Mouse (Mus musculus): ENCODE measurements at regions not wholly inside any gene's neighbourhood (a gene's known extent, or its start where the extent isn't known, plus 50 kb on each side); places are given as distances from the start of the nearest gene placed in this dataset.

DNA sequence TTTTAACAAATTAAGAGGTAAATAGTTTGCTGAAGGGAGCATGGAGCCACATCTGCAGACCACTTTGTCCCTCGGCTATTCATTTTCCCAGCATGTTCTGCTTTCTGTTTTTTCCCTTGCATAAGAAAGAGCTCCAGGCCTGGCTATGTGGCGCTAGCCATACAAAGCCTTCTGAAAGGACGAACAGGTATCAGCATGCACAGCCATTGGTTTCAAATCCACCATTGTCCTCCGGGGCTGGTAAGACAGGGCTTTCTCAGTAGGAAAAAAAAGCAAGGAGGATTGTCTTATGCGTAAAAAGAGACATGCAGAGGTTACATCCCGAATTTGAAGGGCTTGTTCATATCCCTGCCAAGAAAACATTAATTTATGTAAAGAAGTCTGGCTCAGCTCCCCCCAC is 464.8 kb upstream of the Mki67 start:
- no peak for DNase-seq (ENCODE audit: low read depth)

DNA sequence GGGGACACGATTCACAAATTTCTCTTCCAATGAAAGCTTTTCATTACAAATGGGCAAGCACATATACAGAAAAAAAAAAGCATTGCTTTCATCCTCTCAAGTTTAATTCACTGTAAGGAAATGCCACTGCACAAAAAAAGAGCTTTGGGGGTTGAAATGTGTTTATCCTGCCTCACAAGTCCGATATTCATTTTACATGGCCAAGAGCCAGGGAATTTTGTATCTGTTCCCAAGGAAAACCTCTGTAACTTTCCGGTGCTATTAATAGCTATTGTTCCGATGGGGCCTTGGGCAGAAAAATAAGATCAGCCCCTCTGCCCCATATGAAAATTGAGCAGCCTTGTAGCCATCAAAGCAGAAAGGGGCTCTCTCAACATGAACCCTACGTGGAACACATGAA is 465.9 kb upstream of the Mki67 start:
- no peak for DNase-seq (ENCODE audit: low read depth)

DNA sequence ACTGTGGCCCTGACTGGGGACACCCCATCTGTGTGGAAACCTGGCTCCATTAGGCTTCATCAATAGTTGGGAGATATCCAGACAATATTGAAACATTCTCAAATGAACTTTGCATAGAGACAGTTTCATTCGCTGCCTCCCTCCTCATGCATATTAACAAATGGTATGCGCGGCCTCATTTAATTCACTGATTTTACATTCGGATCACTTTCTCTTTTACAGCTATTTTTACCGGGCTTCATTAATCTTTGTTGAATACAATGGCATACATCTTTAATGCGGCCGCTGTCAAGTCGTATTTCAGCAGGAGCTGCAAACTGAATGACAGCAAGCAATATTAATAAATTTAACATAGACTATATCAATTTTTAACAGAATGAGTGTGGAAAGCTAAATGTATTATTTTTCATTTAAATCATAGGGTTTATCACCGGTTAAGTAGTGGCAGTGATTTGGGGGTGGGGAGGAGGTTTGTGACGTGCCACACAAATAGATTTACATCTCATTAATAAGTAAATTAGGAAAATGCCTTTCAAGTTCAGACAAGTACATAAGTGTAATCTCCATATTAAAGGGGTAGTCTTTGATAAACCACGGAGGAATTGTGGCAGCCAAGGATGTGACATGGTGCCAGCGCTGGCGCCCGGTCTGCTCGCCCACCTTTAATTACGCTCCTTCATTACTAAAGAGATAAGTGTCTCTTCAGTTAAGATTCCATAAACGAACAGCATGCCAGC is 480.4 kb upstream of the Mki67 start:
- no peak for DNase-seq (ENCODE audit: low read depth)

DNA sequence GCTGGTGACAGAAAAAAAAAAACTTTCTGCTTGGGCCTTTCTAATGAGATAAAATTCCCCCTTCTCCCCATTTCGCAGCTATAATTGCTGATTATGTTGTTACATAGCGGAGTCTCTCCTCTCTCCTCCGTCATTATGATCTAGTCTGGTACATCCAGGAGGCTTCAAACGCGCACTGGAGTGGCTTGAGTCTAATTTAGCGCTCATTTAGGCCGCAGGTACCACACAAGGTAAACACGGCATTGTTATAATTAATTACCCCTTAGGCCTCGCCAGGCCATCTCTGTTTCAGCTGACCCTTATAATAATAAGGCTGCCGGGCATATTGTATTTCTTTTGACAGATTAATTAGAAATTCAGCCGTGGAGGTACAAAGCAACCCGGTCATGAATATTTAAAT is 492.7 kb upstream of the Mki67 start:
- DNase-seq (ENCODE audit: low read depth) = no peak

DNA sequence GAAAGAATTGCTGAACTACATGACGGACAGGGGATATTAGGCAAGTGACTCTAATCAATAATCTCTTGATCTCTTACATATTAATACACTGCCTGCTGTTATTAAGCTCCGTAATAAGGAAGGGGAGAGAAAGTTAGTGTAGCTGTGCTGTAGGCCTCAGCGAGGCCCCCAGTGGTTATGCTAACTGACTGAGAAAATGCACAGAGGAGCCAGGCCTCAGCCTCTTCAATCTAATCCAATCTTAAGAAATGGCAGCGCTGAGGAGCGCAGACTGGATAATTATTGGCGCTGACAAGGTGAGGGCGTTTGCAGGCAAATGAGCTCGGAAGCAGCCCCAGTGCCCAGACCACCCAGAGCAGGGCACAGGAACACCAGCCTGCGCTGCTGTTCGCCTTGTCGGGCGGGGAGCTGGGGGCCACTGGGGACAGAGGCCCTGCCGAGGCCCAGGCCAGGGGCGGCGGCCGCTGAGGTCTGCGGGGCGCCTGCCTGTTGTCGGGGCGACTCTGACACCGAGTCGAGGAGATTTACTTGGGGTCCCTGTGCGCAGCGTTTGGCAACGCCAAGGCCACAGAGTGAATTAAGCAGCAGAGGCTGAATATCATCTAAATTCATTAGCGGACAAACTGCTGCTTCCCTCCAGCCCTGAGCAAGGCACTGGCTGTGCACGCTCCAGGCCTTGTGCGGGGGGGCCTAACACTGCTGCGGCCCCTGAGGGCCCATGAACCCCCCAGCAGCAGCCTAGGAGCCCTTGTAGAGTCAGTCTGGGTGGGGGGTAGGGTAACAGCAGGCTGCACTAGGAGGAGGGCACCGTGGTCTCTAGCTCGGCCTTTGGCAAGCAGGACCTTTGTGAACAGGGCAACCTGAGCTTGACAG is 493.4 kb upstream of the Mki67 start:
- DNase-seq (ENCODE audit: low read depth) = no peak

DNA sequence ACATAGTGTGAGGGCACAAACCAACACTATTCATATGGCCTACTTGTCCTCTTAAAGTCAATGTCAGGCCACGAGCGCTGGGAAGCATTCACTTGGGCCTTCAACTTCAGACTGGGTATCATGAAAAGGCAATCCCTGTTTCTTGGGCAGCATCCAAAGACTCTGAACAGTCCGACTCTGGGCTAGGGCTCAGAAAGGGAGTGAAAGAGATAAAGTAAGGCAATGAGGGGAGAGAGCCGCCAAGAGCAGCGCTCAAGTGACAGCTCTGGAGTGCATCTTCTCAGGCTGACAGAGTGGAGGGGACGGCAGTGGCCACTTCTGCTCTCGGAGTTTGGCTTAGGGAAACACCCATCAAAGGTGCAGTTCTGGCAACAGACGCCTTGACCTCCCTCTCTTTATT is 496.3 kb upstream of the Mki67 start:
- no peak for DNase-seq (ENCODE audit: low read depth)

DNA sequence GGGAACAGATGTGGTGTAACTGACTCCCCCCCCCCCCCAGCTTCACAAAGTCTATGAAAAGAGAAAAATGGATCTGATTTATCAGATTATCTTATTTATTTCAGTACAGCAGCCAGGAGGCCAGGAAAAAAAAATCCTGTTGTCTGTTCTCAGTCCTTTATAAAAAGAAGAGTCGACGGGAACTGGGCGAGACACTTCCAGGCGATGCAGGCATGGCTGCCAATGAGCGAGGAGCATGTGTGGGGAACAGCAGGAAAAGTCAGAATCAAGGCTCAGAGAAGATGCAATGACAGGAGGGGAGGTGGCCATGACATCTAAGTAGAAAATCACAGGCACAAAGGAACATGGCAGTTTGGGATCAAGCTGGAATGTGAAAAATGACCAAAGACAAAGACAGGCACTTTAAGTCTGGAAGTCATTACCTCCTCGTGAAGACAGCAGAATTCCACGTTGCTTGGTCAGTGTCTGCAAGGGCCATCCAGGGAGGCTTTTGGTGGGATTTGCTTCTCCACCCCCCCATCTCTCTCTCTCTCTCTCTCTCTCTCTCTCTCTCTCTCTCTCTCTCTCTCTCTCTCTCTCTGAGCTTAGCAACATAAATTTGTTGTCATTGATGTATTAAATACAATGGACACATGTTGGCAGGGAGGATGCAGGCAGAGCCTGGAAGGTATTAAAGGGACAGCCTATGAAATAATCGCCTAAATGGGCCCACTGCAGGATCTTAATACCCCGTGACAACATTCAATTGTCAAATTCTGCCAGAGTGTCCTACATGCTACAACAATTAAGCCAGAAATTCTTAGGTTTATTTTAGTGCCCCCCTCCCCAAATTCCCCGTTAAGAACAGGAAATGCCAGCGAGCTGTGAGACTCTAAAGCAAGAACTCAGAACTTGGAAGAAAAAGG is 497.1 kb upstream of the Mki67 start:
- DNase-seq (ENCODE audit: low read depth) = no peak

DNA sequence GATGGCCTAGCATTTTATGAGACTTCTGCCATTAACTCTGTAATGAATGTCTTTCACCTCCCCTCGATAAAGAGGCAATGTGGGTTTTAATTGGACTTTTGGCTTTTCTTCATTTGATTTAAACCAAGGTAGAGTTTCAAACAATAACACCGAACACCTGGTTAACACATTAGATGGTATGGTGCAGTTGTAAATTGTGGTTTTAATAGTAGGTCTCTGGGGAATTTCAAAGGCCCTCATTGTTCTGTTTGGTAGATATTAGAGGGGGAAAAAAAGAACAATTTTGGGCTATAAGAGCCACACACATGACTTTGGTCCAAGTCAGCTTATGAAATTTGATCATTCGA is 497.8 kb upstream of the Mki67 start:
- no peak for DNase-seq (ENCODE audit: low read depth)

DNA sequence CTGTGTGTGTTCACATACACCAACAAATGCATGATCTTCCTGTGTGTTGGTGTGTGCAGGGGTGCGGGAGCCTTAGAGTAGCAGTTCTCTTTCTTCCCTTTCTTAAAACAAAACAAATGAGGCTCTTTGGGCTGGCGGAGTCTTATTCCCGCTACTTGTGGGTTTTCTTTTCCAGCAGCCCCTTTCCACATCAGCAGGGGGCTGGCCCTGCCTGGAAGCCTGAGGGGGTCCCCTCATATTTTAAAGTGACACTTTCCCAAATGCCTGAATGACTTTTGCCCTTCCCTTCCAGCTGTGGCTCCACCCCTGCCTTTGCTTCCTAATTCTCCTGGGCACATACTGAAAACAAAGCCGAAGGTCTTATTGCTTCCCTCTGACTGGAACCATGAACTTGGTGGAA is 498.3 kb upstream of the Mki67 start:
- no peak for DNase-seq (ENCODE audit: low read depth)

DNA sequence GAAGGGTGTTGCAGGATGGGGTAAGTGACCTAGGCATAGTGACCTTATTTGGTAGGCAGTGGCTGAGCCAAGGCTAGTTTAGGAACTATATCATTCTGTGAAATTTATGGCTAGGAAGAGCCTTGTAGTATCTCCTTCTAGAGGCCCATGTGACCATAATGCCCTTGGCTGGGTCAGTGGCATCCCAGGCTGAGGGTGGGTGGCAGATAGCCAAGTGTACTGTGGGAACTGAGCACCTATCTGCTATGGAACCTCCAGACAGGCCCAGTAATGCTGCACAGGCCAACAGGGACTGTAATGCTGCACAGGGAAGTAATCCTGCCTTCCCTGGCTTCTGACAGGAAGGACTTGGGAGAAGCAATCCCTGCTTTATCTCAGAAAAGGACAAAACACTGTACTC is 500.6 kb upstream of the Mki67 start:
- DNase-seq (ENCODE audit: low read depth) = no peak

DNA sequence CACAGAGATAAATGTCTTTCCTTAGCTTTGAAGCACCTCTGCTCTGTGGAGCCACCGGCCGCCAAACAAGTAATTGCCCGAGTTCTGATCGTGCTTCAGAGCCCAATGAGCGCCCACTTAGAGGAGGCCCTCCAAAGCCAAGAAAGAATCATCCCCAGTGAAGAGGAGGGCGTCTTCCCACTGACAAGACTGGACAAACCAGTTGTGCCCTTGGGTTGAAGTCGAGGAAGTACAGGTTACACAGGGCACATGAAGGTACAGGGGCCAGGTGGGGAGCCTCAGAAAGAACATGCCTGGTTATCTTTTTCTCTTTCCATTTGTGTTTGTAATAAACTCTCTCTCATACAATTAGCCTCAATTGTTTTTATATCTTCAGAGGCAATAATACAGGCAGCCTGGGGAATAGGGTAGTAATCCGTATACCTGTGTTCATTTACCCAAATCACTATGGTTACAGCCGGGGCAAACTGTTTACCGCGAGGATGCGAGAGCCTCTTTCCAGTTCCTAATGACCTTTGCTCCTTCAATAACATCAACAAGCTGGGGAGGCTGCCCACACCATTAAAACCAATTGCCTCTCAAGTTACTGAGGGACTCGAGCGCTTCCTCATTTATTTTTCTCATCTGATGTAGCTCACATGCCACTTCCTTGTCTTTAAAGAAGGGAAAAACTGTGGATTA is 503.5 kb upstream of the Mki67 start:
- no peak for DNase-seq (ENCODE audit: low read depth)

DNA sequence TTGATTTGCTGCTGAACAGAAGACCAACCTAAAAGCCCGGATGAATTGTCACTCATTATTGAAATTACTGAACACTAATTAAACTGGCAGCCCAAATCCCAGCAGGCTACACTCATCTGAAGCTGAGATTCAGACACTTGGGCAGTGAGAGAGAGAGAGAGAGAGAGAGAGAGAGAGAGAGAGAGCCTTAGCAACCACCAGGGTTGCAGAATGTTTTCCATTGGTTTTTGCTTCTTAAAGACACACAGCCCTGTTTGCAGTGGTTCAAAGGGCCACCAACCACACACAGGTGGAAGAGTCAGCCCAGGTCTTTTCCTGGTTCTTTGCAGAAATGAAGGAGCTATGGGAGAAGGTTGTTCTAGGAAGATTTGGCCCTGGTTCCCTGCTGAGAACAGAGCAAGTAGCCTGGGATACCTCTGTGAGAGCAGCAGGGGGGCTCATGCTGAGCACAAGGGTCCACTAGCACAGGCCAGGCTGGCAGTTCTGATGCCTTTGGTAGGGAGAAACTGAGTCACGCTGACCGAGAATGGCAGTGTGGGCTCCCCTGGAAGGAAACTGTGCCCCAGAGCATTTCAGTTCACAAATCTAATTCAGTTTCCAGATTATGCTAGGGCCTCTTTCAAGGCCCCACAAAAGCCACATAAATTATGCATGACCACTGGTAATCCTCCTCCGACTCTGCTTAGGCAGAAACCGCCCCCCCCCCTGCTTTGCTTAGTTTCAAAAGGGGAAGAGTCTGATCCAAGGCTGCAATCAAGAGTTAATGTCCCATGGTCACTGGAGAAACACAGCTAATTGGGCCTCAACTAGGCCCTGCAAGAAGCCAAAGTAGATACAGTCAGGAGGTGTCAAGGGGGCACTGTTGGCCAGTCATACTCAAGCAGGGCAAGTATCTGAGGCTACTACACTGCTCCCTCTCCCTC is 504.3 kb upstream of the Mki67 start:
- DNase-seq (ENCODE audit: low read depth) = no peak

DNA sequence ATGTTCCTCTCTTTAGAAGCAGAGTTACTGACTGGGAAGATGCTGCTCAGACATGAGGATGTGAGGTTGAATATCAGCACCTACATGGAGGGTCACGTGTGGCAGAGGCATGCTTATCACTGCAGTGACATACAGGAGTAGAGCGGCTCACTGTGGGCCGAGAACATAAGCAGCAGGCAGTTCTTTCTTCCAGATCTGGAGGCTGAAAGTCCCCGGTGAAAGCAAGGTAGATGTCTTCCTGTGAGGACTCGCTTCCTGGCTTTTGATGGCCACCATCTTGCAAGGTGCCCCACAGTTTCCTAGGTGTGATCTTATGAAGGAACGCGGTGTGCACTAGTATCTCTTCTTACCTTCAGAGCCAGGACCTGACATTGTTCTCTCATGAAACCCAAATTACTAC is 505.5 kb upstream of the Mki67 start:
- DNase-seq (ENCODE audit: low read depth) = no peak

DNA sequence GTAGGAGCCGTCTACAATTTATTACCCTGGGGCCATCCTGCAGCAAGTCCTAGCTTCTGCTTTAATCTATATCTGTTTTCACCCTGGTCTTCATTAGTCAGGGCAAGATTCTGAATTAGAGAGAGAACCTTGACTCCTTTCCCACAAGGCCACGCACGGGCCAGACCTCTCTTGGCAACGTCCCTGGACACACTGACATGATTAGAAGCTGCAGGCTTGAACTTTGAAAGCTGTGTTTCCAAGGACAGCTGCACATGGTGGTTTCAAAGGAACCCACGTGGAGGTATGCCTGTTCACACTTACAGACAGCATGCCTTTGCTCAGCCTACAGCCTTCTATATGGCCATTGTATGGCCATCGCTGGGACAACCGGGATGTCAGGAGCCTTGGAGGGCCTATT is 509.9 kb upstream of the Mki67 start:
- DNase-seq (ENCODE audit: low read depth) = no peak

DNA sequence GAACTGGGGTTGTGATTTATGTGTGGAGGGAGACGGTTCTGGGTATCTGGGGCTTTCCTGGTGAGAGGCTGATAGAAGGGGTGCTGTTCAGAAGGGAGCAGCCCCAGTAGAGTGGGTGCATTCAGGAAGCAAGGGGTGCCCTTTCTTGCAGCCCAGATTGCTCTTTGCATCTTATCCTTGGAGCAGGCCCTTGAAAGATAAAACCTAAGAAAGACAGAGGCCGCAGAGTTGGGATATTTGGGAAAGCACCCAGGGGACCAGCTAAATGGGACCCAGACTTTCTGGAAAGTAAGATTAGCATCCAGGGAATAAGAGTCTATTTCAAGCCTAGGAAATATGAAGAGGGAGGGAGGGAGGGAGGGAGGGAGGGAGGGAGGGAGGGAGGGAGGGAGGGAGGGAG is 512.2 kb upstream of the Mki67 start:
- DNase-seq (ENCODE audit: low read depth) = no peak

DNA sequence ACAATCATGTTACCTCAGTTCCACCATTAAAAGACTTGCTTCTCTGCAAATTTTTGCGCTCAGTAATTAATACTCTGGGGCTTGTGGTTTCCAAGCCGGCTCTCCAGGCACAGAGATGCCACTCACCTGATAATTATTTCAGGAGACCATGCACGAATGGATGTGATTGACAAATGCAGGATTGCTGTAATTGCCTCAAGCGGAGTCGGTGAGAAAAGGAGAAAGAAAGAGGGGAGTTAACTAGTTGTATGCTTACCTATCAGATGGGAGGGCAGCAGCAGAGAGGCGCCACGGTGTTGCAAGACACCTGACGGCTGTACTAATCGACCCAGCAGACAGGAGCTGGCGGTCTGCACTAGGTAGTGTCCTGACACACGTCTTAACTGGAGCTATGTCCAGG is 513.4 kb upstream of the Mki67 start:
- no peak for DNase-seq (ENCODE audit: low read depth)

DNA sequence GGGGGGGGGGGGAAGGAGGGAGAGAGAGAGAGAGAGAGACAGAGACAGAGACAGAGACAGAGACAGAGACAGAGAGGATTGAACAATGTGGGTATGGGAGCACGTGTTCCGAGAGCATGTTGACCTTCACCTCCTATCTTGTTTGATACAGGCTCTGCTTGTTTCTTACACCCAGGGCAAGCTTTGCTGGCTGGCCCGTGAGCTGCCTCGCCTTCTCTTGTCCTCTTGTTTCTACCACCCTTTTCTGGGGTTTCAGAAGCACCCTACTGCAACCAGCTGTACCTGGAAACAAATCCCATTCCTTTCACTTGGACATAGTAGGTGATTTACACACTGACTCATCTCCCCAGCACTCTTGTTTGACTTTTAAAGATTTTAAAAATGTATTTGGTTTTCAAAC is 516.0 kb upstream of the Mki67 start:
- no peak for DNase-seq (ENCODE audit: low read depth)

DNA sequence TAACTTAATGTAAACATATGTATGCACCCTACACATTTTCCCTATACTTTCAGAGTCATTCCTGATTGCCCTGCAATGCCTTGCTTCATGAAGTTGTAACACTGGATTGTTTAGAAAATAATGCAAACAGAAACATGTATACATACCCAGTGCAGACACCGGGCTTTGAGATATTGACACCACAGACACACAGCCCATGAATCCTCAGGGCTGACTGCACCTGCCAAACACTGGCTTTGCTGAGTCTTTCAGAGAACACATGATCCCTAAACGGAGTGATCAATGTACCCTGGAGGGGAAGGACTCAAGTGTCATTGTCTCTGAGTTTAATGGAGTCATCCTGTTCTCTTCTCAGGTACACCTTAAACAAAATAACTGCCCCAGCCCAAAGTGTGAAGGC is 519.4 kb upstream of the Mki67 start:
- DNase-seq (ENCODE audit: low read depth) = no peak

DNA sequence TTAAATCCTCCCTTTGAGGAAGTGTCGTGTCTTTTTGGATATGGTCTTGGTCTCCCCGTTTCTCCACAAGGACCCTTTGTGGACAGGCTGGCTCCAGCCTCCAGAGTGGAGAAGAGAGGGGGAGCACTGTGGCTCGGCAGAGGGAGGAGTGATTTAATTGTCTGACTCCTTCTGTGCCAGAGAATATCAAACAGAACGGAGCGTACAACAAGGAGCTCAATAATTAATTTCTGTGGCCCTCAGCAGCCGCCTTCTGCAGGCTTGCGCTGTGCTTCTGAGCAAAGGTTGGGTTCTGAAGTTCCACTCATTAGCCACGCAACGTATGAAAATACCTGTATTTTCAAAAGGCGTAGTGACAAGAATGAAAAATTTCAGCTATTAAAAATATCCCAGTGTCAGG is 520.2 kb upstream of the Mki67 start:
- DNase-seq (ENCODE audit: low read depth) = no peak

DNA sequence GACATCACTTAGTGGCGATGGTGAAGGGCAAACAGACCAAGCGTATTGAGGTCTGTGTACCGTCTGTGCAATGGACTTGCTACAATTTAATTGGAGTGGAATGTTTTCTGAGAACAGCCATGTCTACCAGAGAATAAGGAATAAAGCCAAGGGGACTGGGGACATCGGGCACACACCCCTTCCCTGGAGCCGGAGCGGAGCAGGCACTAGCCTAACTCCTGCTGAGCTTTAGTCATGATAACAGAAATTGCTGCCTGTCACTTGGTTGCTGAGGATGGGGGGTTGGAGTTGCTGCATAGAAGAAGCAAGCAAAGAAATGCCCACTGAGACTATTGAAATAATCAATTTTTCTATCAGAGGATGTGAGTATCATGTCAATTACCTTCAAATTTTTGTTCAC is 549.5 kb upstream of the Mki67 start:
- no peak for DNase-seq (ENCODE audit: low read depth)

All from induced T-regulatory cell, adult 2 months (primary cell).